Mouse (Mus musculus) fibroblast of lung, adult 2 months (primary cell): Measurements from ENCODE around the gene Zfp157.
"Not testable (repeated sequence)": the region's sequence is repeated elsewhere in the genome, so short reads cannot be mapped to it uniquely, and the experiment has no call there.

Experiments
- DNase-seq: peaks from one replicate; pipeline ENCODE4 v3.0.0-alpha.2; 2011; ENCODE audit warnings: low read depth

Zfp157 gene

DNA sequence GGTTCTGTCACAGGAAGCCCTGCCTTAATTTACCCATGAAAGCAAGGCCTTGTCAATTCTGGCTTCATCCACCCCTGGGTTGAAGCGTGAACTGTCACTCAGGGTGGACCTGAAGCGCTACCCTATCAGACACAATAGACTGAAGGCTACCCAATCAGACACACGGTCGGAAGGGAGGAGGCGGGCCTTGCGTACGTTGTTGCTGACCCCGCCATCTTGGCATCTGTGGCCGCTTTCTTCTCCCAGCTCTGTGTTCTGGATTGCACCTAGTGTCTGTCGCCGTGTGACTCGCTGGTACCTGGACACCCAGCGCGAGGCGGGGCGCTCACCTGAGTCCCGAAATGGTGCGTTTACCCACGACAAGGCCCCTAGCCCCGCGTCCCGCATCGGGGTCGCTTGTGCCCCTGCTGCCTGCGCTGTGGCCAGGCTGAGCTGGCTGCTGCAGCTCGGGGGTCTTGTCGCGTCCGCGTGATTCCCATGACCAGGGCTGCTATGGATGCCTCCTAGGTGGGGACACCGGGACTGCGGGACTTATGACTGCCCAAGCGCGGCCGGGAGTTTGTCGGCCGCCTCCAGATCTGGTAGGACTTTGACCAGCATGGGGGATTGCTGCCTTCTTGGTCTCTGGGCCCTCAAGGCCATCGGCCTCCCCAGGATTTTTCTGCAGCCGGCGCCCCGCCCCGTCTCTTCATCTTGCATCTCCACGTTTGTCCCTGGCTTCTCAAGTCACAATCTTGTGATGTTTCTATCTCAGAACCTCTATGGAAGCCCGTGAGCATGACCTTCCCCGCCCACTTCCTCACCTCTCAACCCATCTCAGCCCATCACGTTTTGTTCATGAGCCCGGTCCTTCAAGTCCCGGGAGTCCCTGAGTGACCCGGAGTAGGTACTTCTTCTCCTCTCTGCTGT is at the start of gene Zfp157:
Gene Zfp157, plus strand, starts transcription at position 183 of the 909 bp plus-strand sequence.
- DNase-seq: peak; percentile 95

DNA sequence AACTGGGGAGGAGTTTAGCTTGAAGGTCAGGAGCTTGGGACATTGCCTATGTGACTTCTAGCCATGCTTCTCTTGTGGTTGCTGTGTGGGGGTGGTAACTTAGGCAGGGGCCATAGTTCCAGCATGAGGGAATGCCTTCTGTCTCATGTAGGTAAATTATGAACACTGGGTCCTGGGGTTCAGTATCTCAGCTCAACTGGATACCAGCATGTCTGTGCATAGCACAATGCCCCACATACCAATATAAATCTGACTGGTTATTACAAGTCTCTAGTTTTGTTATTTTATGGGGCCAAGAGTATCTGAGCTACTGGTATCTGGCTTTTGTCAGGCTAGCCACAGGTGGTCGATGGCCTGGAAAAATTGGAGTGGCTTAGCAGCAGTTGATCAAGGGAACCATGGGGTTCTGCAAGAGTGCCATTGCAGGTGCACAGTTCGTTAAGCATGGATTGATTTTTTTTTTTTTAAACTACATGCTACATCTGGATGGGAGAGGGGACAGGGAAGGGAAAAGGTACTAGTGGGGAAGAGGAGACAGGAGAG is 43.4 kb upstream of the Zfp157 start:
- DNase-seq: no peak

DNA sequence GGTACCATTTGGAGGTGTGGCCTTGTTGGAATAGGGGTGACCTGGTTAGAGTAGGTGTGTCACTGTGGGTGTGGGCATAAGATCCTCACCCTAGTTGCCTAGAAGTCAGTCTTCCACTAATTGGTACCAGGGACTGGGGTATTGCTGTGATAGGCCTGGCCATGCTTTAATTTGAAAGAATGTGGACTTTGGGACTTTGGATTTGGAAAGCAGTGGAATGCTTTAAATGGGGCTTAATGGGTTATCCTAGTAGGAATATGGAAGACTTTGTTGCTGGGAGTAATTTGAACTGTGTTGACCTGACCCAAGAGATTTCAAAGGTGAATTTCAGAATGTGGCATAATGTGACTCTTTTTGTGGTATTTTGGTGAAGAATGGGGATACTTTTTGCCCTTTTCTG is 40.8 kb upstream of the Zfp157 start:
- DNase-seq: not testable (repeated sequence)

DNA sequence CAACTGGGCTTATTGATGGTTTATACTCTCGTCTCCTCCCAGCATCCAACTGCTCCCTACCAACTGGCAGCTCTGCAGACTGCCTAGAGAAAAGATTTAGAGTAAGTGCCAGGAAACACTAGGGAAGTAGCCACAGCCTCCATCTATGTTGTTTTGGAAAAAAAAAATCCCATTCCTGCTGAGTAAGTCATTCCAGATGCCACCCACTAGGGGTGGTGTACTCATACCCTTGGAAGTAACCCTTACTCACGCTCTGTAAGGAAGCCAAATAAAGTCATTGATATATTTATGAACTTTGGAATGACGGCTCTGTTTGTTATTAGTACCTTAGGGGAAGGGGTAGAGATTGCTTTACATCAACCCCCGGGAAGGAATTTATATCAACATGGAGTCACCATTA is 17.1 kb downstream of the Zfp157 start:
- no peak for DNase-seq

DNA sequence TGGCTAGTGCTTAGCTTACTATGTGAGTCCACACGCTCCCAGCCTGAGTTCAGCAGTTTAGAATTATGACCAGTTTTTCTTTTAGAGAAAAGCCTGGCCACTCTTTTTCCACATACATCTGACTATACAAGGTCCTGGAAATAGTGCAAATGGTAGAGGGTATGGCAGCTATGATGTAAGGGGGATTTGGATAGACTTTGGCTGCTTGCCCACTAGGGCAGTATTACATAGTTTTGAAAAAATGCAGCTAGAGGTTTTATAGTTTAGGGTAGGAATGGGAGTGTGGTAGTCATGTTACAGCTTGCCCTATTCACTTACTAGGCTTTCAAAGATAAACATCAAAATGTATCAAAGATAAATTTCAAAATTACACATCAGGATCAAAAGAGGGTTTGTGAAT is 17.8 kb downstream of the Zfp157 start:
- DNase-seq: no peak

DNA sequence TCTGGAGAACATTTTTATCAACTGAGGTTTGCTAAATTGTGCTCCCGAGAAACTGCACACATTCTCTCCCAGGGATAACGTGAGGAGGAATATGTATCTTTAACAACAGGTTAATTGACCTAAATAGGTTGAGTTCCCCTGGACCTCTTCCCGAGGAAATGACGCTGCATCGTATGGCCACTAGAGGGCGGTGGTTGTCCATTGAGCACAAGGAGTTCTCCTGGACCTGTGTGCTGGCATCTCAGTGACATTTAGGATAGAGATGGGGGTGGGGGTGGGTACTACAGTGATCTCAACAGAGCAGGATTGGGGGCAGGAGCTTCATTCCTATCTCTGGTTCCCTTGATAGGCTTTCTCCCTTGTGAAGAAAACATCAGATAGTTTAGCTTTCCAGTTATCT is 32.3 kb downstream of the Zfp157 start:
- DNase-seq: peak; percentile 18

DNA sequence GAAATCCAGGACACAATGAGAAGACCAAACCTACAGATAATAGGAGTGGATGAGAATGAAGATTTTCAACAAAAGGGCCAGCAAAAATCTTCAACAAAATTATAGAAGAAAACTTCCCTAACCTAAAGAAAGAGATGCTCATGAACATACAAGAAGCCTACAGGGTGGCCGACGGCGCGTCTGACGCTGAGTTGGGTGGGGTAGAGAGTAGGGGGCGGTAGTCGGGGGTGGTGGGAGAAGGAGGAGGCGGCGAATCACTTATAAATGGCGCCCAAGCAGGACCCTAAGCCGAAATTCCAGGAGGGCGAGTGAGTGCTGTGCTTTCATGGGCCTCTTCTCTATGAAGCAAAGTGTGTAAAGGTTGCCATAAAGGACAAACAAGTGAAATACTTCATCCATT is 63.3 kb downstream of the Zfp157 start:
- not testable (repeated sequence) for DNase-seq
